In the genomic region with DNA sequence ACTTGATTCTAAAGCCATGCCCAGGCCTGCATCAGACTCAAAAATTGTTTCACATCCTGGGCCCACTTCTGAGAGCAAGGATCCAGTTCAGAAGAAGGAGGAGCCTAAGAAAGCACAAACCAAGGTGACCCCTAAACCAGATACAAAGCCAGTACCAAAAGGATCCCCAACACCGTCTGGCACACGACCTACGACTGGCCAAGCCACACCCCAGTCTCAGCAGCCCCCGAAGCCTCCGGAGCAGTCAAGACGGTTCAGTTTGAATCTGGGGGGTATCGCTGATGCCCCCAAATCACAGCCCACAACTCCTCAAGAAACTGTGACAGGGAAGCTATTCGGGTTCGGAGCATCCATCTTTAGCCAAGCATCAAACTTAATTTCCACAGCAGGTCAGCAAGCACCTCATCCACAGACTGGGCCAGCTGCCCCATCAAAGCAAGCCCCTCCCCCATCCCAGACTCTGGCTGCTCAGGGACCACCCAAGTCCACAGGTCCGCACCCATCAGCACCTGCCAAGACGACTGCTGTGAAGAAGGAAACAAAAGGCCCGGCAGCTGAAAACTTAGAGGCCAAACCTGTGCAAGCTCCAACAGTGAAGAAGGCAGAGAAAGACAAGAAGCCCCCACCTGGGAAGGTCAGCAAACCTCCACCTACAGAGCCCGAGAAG, we compare ENCODE assay signal across 20 mouse cellular contexts. TPM values are rescaled to one million over a fixed set of nuclear protein-coding genes. Genes with fewer than 3 reads are reported as not detected.
DNase-seq lines count a peak whose midpoint lies in the region; ATAC-seq and TF ChIP-seq lines count a peak whose summit lies in the region.
"Had no signal": no experiment of that assay in that cellular context is flagged by ENCODE, and none has a peak within 500 bp of the region (broad histone marks: within the 10 kb centered on the region; RNA-seq: fewer than 3 reads in every experiment).

No protein-coding gene starts in this region.

- H3K4me2 ChIP-seq in kidney, embryonic 15.5 days, result no peak overlapping the region
- H3K4me2 ChIP-seq in hindbrain, embryonic 16.5 days (ENCODE audit: low read length), result no peak overlapping the region
- H3K4me2 ChIP-seq: forebrain, embryonic 12.5 days; heart, embryonic 11.5 days; lung, embryonic 14.5 days had no signal

- no peaks in the 10 kb centered on the region for H3K27me3 ChIP-seq in cerebellum, adult 2 months (ENCODE audit: control insufficient read depth, insufficient read depth, low read length)
- H3K27me3 ChIP-seq in kidney, embryonic 15.5 days, result no peaks in the 10 kb centered on the region
- H3K27me3 ChIP-seq in kidney, adult 2 months (replicated peaks; ENCODE audit: control insufficient read depth, insufficient read depth, low read length), result no peaks in the 10 kb centered on the region
- no peaks in the 10 kb centered on the region for H3K27me3 ChIP-seq in ES-Bruce4 (ENCODE audit: control insufficient read depth, insufficient read depth, low read length, poor library complexity, severe bottlenecking)
- no peaks in the 10 kb centered on the region for H3K27me3 ChIP-seq in hindbrain, embryonic 16.5 days (replicated peaks; ENCODE audit: control insufficient read depth, insufficient read depth, low read length)
- H3K27me3 ChIP-seq: forebrain, embryonic 12.5 days had no signal

- 0 out of 2 replicates have a peak, but pooled peaks have one; percentile 36 for ATAC-seq in kidney, embryonic 15.5 days (replicated peaks; ENCODE audit: low FRiP score)
- ATAC-seq in hindbrain, embryonic 16.5 days, result peak; percentile 68

- peak; percentile 74 for TF ChIP-seq EP300 in ES-Bruce4 (IDR thresholded peaks at IDR 0.05; ENCODE audit: insufficient read depth, low read depth, low read length)

- WGBS in cerebellum, adult 2 months, result 70% methylated on average over 13 of the region's 13 CpGs
- 72% methylated on average over 13 of the region's 13 CpGs for WGBS in kidney, embryonic 15.5 days
- 74% methylated on average over 13 of the region's 13 CpGs for WGBS in kidney, adult 2 months
- WGBS in hindbrain, embryonic 16.5 days, result 76% methylated on average over 13 of the region's 13 CpGs
- 68% methylated on average over 13 of the region's 13 CpGs for WGBS in lung, adult 2 months

- no peak for TF ChIP-seq POLR2A in cerebellum, adult 2 months (IDR thresholded peaks at IDR 0.05; ENCODE audit: borderline replicate concordance, insufficient read depth, low read length)
- no peak for TF ChIP-seq POLR2A in kidney, adult 2 months (IDR thresholded peaks at IDR 0.05; ENCODE audit: low read depth, low read length)
- TF ChIP-seq POLR2A in ES-Bruce4 (IDR thresholded peaks at IDR 0.05; ENCODE audit: insufficient read depth, low read length), result no peak
- TF ChIP-seq POLR2A in lung, adult 2 months (IDR thresholded peaks at IDR 0.05; ENCODE audit: borderline replicate concordance, extremely low read depth, low read depth, low read length), result no peak

- H3K4me3 ChIP-seq in cerebellum, adult 2 months (replicated peaks; ENCODE audit: insufficient read depth, low read depth, low read length), result no peak overlapping the region
- no peak overlapping the region for H3K4me3 ChIP-seq in kidney, embryonic 15.5 days (replicated peaks)
- no peak overlapping the region for H3K4me3 ChIP-seq in kidney, adult 2 months (ENCODE audit: insufficient read depth, low read depth, low read length)
- H3K4me3 ChIP-seq in ES-Bruce4 (ENCODE audit: low read depth, low read length), result 0 out of 2 replicates have a peak overlapping the region, but pooled peaks have one; percentile 11
- no peak overlapping the region for H3K4me3 ChIP-seq in hindbrain, embryonic 16.5 days (ENCODE audit: low read length)
- H3K4me3 ChIP-seq in lung, adult 2 months (replicated peaks; ENCODE audit: extremely low read depth, low read depth, low read length), result no peak overlapping the region
- H3K4me3 ChIP-seq: forebrain, embryonic 12.5 days; gastrocnemius, adult 2 months had no signal

- H3K4me1 ChIP-seq in cerebellum, adult 2 months (ENCODE audit: control insufficient read depth, insufficient read depth, low read length), result peaks cover 11% of the 10 kb centered on the region; the same call in 1 of the 2 replicates
- no peaks in the 10 kb centered on the region for H3K4me1 ChIP-seq in kidney, embryonic 15.5 days
- H3K4me1 ChIP-seq in kidney, adult 2 months (ENCODE audit: control insufficient read depth, insufficient read depth, low read length), result no peaks in the 10 kb centered on the region
- H3K4me1 ChIP-seq in ES-Bruce4 (ENCODE audit: control insufficient read depth, insufficient read depth, low read length), result no peaks in the 10 kb centered on the region
- peaks cover 3% of the 10 kb centered on the region; the same call in 1 of the 2 replicates for H3K4me1 ChIP-seq in hindbrain, embryonic 16.5 days (ENCODE audit: control insufficient read depth, insufficient read depth, low read depth, low read length)
- no peaks in the 10 kb centered on the region for H3K4me1 ChIP-seq in lung, adult 2 months (ENCODE audit: control insufficient read depth, insufficient read depth, low read length)
- H3K4me1 ChIP-seq: forebrain, embryonic 12.5 days had no signal

- H3K27ac ChIP-seq in cerebellum, adult 2 months (ENCODE audit: insufficient read depth, low read length), result no peak overlapping the region
- H3K27ac ChIP-seq in kidney, embryonic 15.5 days, result no peak overlapping the region
- H3K27ac ChIP-seq in kidney, adult 2 months (ENCODE audit: insufficient read depth, low read depth, low read length), result no peak overlapping the region
- H3K27ac ChIP-seq in ES-Bruce4 (ENCODE audit: insufficient read depth, low read length), result peak overlapping the region; percentile 37; the same call in 1 of the 2 replicates
- H3K27ac ChIP-seq in hindbrain, embryonic 16.5 days (ENCODE audit: low read depth, low read length), result no peak overlapping the region
- H3K27ac ChIP-seq: forebrain, embryonic 12.5 days; gastrocnemius, adult 2 months; stomach, postnatal 0 days had no signal

- H3K9me3 ChIP-seq in kidney, embryonic 15.5 days (replicated peaks), result no peaks in the 10 kb centered on the region
- H3K9me3 ChIP-seq in ES-Bruce4 (replicated peaks; ENCODE audit: control insufficient read depth, insufficient read depth, low read length, poor library complexity, severe bottlenecking), result no peaks in the 10 kb centered on the region
- H3K9me3 ChIP-seq in hindbrain, embryonic 16.5 days (ENCODE audit: control insufficient read depth, low read length), result no peaks in the 10 kb centered on the region
- H3K9me3 ChIP-seq: forebrain, embryonic 12.5 days had no signal

- no peaks in the 10 kb centered on the region for H3K36me3 ChIP-seq in kidney, embryonic 15.5 days
- H3K36me3 ChIP-seq in kidney, adult 2 months (ENCODE audit: control insufficient read depth, insufficient read depth, low read length), result peaks cover 1% of the 10 kb centered on the region
- no peaks in the 10 kb centered on the region for H3K36me3 ChIP-seq in ES-Bruce4 (ENCODE audit: control insufficient read depth, insufficient read depth, low read length, poor library complexity, severe bottlenecking)
- peaks cover 8% of the 10 kb centered on the region; the same call in 1 of the 2 replicates for H3K36me3 ChIP-seq in hindbrain, embryonic 16.5 days (ENCODE audit: control insufficient read depth, insufficient read depth, low read length)

- no peak for TF ChIP-seq CTCF in cerebellum, adult 2 months (IDR thresholded peaks at IDR 0.05; ENCODE audit: borderline replicate concordance, insufficient read depth, low read depth, low read length)
- no peak for TF ChIP-seq CTCF in kidney, adult 2 months (conservative IDR thresholded peaks at IDR 0.05; ENCODE audit: insufficient read depth, insufficient read length, low read depth, low read length)
- no peak for TF ChIP-seq CTCF in ES-Bruce4 (IDR thresholded peaks at IDR 0.05; ENCODE audit: low read depth, low read length)
- TF ChIP-seq CTCF in lung, adult 2 months (IDR thresholded peaks at IDR 0.05; ENCODE audit: insufficient read depth, low read length), result no peak

- no peak overlapping the region for H3K9ac ChIP-seq in kidney, embryonic 15.5 days
- no peak overlapping the region for H3K9ac ChIP-seq in ES-Bruce4 (ENCODE audit: low read depth, poor library complexity, severe bottlenecking)
- no peak overlapping the region for H3K9ac ChIP-seq in hindbrain, embryonic 16.5 days (ENCODE audit: low read depth, low read length)
- H3K9ac ChIP-seq: forebrain, embryonic 12.5 days; lung, embryonic 14.5 days had no signal

- DNase-seq in cerebellum, adult 9-11 months, result peak; percentile 34
- no peak for DNase-seq in cerebellum, adult 2 months
- no peak for DNase-seq in kidney, adult 2 months
- no peak for DNase-seq in layer of hippocampus, adult 9-11 months
- no peak for DNase-seq in lung, adult 2 months
- DNase-seq: adrenal gland, postnatal 14 days; gastrocnemius, adult 2 months; heart, postnatal 10 days; kidney, adult 9 months; lung, embryonic 14.5 days; lung, postnatal 4 days; retina, postnatal 1 day; right cerebral cortex, postnatal 4 days; thymus, postnatal 14 days had no signal

RNA-seq across cellular contexts. Expression of a gene that starts 25.4 kb away (rescaled TPM):
- polyA plus RNA-seq in cerebellum, adult 2 months (2012; rRNA removed), result 62.4 and 68.3 TPM in 2 replicates
- 0.84 and 0.99 TPM in 2 replicates for polyA plus RNA-seq in kidney, embryonic 15.5 days (2015; fragmentation: Nextera tagmentation; extraction: Ambion mirVana)
- 2.1 and 2.3 TPM in 2 replicates for polyA plus RNA-seq in kidney, adult 2 months (2012; rRNA removed)
- polyA plus RNA-seq in ES-Bruce4 (2011; ENCODE audit: insufficient read depth, insufficient read length, low read depth, missing spikeins), result 0.72 and 0.90 TPM in 2 replicates
- polyA plus RNA-seq in hindbrain, embryonic 16.5 days (2015; fragmentation: Nextera tagmentation; extraction: Ambion mirVana), result 12.4 and 13.9 TPM in 2 replicates
- polyA plus RNA-seq in lung, adult 2 months (2012; rRNA removed), result 0.35 and 0.52 TPM in 2 replicates
